29 mouse cellular contexts compared by ENCODE assay signal in the genomic region with DNA sequence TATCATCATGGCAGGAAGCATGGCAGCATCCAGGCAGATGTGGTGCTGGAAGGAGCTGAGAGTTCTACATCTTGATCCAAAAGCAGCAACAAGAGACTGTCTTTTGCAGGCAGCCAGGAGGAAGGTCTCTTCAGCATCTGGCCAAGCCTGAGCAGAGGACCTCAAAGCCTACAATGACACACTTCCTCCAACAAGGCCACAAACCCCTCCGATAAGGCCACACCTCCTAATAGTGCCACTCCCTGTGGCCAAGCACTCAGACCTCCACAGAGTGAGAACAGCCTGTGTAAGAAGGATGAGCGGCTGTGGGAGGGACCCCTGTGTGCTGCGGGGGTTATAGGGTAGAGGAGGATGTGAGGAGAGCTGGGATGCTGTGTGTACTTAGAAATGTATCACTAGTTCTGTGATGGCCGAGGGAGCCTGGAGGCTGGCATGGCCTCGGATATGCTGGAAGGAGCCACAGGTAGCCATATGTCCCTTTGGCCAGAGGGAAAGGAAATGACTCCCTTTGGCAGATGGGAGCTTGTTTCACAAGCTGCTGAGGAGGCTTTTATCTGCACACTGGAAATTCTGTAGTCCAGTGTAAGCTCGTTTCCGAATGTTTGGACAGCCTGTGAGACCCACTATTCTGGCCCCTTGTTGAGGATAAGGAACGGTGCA. TPM values are rescaled to one million over a fixed set of nuclear protein-coding genes. Genes with fewer than 3 reads are reported as not detected.
A peak's percentile ranks its signal among the peaks of the same experiment; 100 is the strongest.
DNase-seq lines count a peak whose midpoint lies in the region; ATAC-seq and TF ChIP-seq lines count a peak whose summit lies in the region.
"Had no signal": no experiment of that assay in that cellular context is flagged by ENCODE, and none has a peak within 500 bp of the region (broad histone marks: within the 10 kb centered on the region; RNA-seq: fewer than 3 reads in every experiment).

No protein-coding gene starts in this region.

- H3K4me3 ChIP-seq in liver, postnatal 0 days (ENCODE audit: low read depth, low read length) = no peak overlapping the region
- H3K4me3 ChIP-seq: embryonic facial prominence, embryonic 15.5 days; heart, embryonic 15.5 days; hindbrain, embryonic 15.5 days; layer of hippocampus, adult 2 months; limb, embryonic 12.5 days; midbrain, embryonic 13.5 days had no signal

- peak; percentile 88 for ATAC-seq in common myeloid progenitor, adult 5-6 weeks (replicated peaks; ENCODE audit: low read depth, poor library complexity, severe bottlenecking)
- ATAC-seq in inflammation-experienced regulatory T-cells, adult 6 months = no peak
- no peak for ATAC-seq in liver, postnatal 0 days
- ATAC-seq in megakaryocyte-erythroid progenitor cell, adult 5-6 weeks (replicated peaks; ENCODE audit: low FRiP score, low TSS enrichment, poor library complexity, severe bottlenecking) = no peak
- ATAC-seq: forebrain, embryonic 16.5 days; intestine, embryonic 16.5 days; midbrain, embryonic 13.5 days had no signal

- no peak overlapping the region for H3K27ac ChIP-seq in liver, postnatal 0 days (ENCODE audit: low read depth)
- H3K27ac ChIP-seq: embryonic facial prominence, embryonic 15.5 days; heart, embryonic 15.5 days; hindbrain, embryonic 15.5 days; layer of hippocampus, adult 2 months; limb, embryonic 12.5 days; midbrain, embryonic 13.5 days had no signal

- peak; percentile 9 for DNase-seq in A20 (ENCODE audit: low read depth, low spot score)
- peak; percentile 95 for DNase-seq in brain, adult 2 months (ENCODE audit: low read depth, low spot score)
- peak; percentile 93 for DNase-seq in cerebellum, adult 9-10 months
- DNase-seq in liver, postnatal 0 days = no peak
- DNase-seq in Muller cell, postnatal 12 days (ENCODE audit: inconsistent ontology term) = no peak
- DNase-seq: adrenal gland, adult 8-10 months; gastrocnemius, postnatal 25 days; heart, postnatal 36 days; kidney, adult 9 months; kidney, postnatal 25 days; lung, adult 18-20 months; lung, postnatal 10 days; thymus, postnatal 14 days had no signal

- no peaks in the 10 kb centered on the region for H3K36me3 ChIP-seq in liver, postnatal 0 days (replicated peaks; ENCODE audit: insufficient read depth, low read length)
- H3K36me3 ChIP-seq: embryonic facial prominence, embryonic 15.5 days; heart, embryonic 15.5 days; hindbrain, embryonic 15.5 days; limb, embryonic 12.5 days; midbrain, embryonic 13.5 days had no signal

- H3K4me2 ChIP-seq in liver, postnatal 0 days (ENCODE audit: low read depth, low read length) = no peak overlapping the region
- H3K4me2 ChIP-seq: embryonic facial prominence, embryonic 15.5 days; heart, embryonic 15.5 days; hindbrain, embryonic 15.5 days; limb, embryonic 12.5 days; liver, embryonic 11.5 days; midbrain, embryonic 13.5 days had no signal

- TF ChIP-seq CTCF in liver, postnatal 0 days (IDR thresholded peaks at IDR 0.05; ENCODE audit: low read depth) = no peak

- H3K4me1 ChIP-seq in liver, postnatal 0 days (ENCODE audit: insufficient read depth) = no peaks in the 10 kb centered on the region
- H3K4me1 ChIP-seq: limb, embryonic 12.5 days had no signal

- H3K27me3 ChIP-seq in liver, postnatal 0 days (ENCODE audit: insufficient read depth, low read length) = no peaks in the 10 kb centered on the region
- H3K27me3 ChIP-seq: embryonic facial prominence, embryonic 15.5 days; hindbrain, embryonic 15.5 days; midbrain, embryonic 13.5 days had no signal

- TF ChIP-seq EP300 in liver, postnatal 0 days (IDR thresholded peaks at IDR 0.05; ENCODE audit: low read depth) = no peak

- no peak overlapping the region for H3K9ac ChIP-seq in liver, postnatal 0 days (replicated peaks)
- H3K9ac ChIP-seq: embryonic facial prominence, embryonic 15.5 days; heart, embryonic 15.5 days; hindbrain, embryonic 15.5 days; limb, embryonic 12.5 days; midbrain, embryonic 13.5 days had no signal

- H3K9me3 ChIP-seq in liver, postnatal 0 days (ENCODE audit: low read length) = no peaks in the 10 kb centered on the region
- H3K9me3 ChIP-seq: embryonic facial prominence, embryonic 15.5 days; heart, embryonic 15.5 days; hindbrain, embryonic 15.5 days; limb, embryonic 12.5 days; midbrain, embryonic 13.5 days had no signal

- 71% methylated on average over 8 of the region's 8 CpGs for WGBS in liver, postnatal 0 days (ENCODE audit: insufficient replicate concordance)

RNA-seq across cellular contexts. Expression of gene Sun5, which starts 43.6 kb away (rescaled TPM):
- total RNA-seq in common myeloid progenitor, adult 5-6 weeks (2017) = not detected in 2 replicates
- not detected for polyA plus RNA-seq in inflammation-experienced regulatory T-cells, adult 6 months (2017; shearing (Covaris generic))
- not detected in 2 replicates for polyA plus RNA-seq in liver, postnatal 0 days (2015; fragmentation: Nextera tagmentation; extraction: Ambion mirVana)
- not detected in 2 replicates for total RNA-seq in megakaryocyte-erythroid progenitor cell, adult 5-6 weeks (2014; fragmentation: Nextera tagmentation)
- total RNA-seq in megakaryocyte-erythroid progenitor cell, adult 5-6 weeks (2017) = not detected in 2 replicates
- total RNA-seq: adrenal gland, adult 8-10 months; gastrocnemius, postnatal 25 days; heart, postnatal 36 days; layer of hippocampus, adult 2 months; layer of hippocampus, postnatal 25 days; monocyte, adult 5-6 weeks; neutrophil, adult 5-6 weeks had no signal
- polyA plus RNA-seq: embryonic facial prominence, embryonic 15.5 days; forebrain, embryonic 16.5 days; heart, embryonic 15.5 days; hindbrain, embryonic 15.5 days; intestine, embryonic 16.5 days; limb, embryonic 12.5 days; liver, embryonic 11.5 days; midbrain, embryonic 13.5 days; small intestine, adult 2 months had no signal

RNA-seq across cellular contexts. Expression of gene Bpifb2, which starts 47.5 kb away (rescaled TPM):
- total RNA-seq in common myeloid progenitor, adult 5-6 weeks (2017) = not detected in 2 replicates
- not detected for polyA plus RNA-seq in inflammation-experienced regulatory T-cells, adult 6 months (2017; shearing (Covaris generic))
- polyA plus RNA-seq in liver, postnatal 0 days (2015; fragmentation: Nextera tagmentation; extraction: Ambion mirVana) = not detected in 2 replicates
- total RNA-seq in megakaryocyte-erythroid progenitor cell, adult 5-6 weeks (2014; fragmentation: Nextera tagmentation) = not detected in 2 replicates
- total RNA-seq in megakaryocyte-erythroid progenitor cell, adult 5-6 weeks (2017) = not detected in 2 replicates
- total RNA-seq: gastrocnemius, postnatal 25 days; heart, postnatal 36 days; layer of hippocampus, adult 2 months; layer of hippocampus, postnatal 25 days; monocyte, adult 5-6 weeks; neutrophil, adult 5-6 weeks had no signal
- polyA plus RNA-seq: embryonic facial prominence, embryonic 15.5 days; forebrain, embryonic 16.5 days; heart, embryonic 15.5 days; intestine, embryonic 16.5 days; limb, embryonic 12.5 days; liver, embryonic 11.5 days; midbrain, embryonic 13.5 days; small intestine, adult 2 months had no signal

RNA-seq across cellular contexts. Expression of gene Efcab8, which starts 47.6 kb away (rescaled TPM):
- total RNA-seq in common myeloid progenitor, adult 5-6 weeks (2017) = 0.10 TPM in 1 of 2 replicates, not detected in the other
- polyA plus RNA-seq in inflammation-experienced regulatory T-cells, adult 6 months (2017; shearing (Covaris generic)) = under 1 TPM in 2 of 3 experiments, not detected in 1; 0.21 to 0.38 TPM
- polyA plus RNA-seq in liver, postnatal 0 days (2015; fragmentation: Nextera tagmentation; extraction: Ambion mirVana) = 0.04 TPM in 1 of 2 replicates, not detected in the other
- 0.76 and 0.82 TPM in 2 replicates for total RNA-seq in megakaryocyte-erythroid progenitor cell, adult 5-6 weeks (2014; fragmentation: Nextera tagmentation)
- not detected in 2 replicates for total RNA-seq in megakaryocyte-erythroid progenitor cell, adult 5-6 weeks (2017)
- total RNA-seq: gastrocnemius, postnatal 25 days; heart, postnatal 36 days; monocyte, adult 5-6 weeks had no signal
- polyA plus RNA-seq: embryonic facial prominence, embryonic 15.5 days; heart, embryonic 15.5 days; hindbrain, embryonic 15.5 days; intestine, embryonic 16.5 days; midbrain, embryonic 13.5 days had no signal

Comparison
In these comparisons a context has a peak if more than half of its experiments do, and no peak if none do; other contexts are left out.
1. DNase-seq: peak in A20 (single experiment), brain, adult 2 months (single experiment) and cerebellum, adult 9-10 months (single experiment); none in liver, postnatal 0 days (single experiment) and Muller cell, postnatal 12 days (single experiment).